Mouse (Mus musculus) spleen, adult 2 months (tissue): ENCODE measurements around the gene Nrn1l. TPM values are rescaled to one million over a fixed set of nuclear protein-coding genes. Genes with fewer than 3 reads are reported as not detected.
A peak's percentile ranks its signal among the peaks of the same experiment; 100 is the strongest.

Experiments
- DNase-seq, 2 experiments: peaks; one replicate each; pipeline versions ENCODE4 v3.0.0 to v3.0.0-alpha.2; 2012 to 2021; ENCODE audit warnings: low spot score in 2 of 2, low read depth in 1 of 2
- H3K27ac ChIP-seq: fragments of 200-500 bp; 2 replicates; pipeline ENCODE4 v1.5.1; 2012; ENCODE audit warnings: low read length, inconsistent platforms; ENCODE audit not compliant: insufficient read depth
- H3K27me3 ChIP-seq: fragments of 200-500 bp; 2 replicates; pipeline ENCODE4 v1.6.1; 2012; ENCODE audit warnings: mild to moderate bottlenecking, moderate library complexity, low read length, inconsistent platforms; ENCODE audit not compliant: control insufficient read depth, insufficient read depth
- H3K36me3 ChIP-seq: fragments of 200-500 bp; 2 replicates; pipeline ENCODE4 v1.6.1; 2012; ENCODE audit warnings: mild to moderate bottlenecking, low read length, inconsistent platforms; ENCODE audit not compliant: control insufficient read depth, insufficient read depth
- H3K4me1 ChIP-seq: fragments of 200-500 bp; 2 replicates; pipeline ENCODE4 v1.6.1; 2011; ENCODE audit warnings: inconsistent platforms; ENCODE audit not compliant: control insufficient read depth, insufficient read depth, insufficient read length
- H3K4me3 ChIP-seq: fragments of 200-500 bp; 2 replicates; pipeline ENCODE4 v1.5.1; 2011; ENCODE audit warnings: mild to moderate bottlenecking, inconsistent platforms; ENCODE audit not compliant: insufficient read depth, insufficient read length; ENCODE audit errors: extremely low read depth
- CTCF ChIP-seq: fragments of 200-500 bp; IDR thresholded peaks from 2 replicates; pipeline ENCODE4 v1.5.1; 2011; ENCODE audit warnings: mild to moderate bottlenecking, inconsistent platforms; ENCODE audit not compliant: insufficient read depth, insufficient read length, insufficient replicate concordance; ENCODE audit errors: extremely low read depth
- POLR2A ChIP-seq: fragments of 200-500 bp; IDR thresholded peaks from 2 replicates; pipeline ENCODE4 v1.6.1; 2011; ENCODE audit warnings: low read depth, low read length, inconsistent platforms
- WGBS: fragments of 180-500 bp; shearing (Covaris S2); methylation state at CpG from one replicate; pipeline ENCODE4 v1.1.7; 2018; 5-methylcytosine and 5-hydroxymethylcytosine counted together
- polyA plus RNA-seq: library from polyadenylated mRNA; depleted of rRNA; stranded (reverse); fragments of >200 nt; gene quantifications from 2 replicates; pipeline ENCODE4 v1.2.3, GENCODE M21; 2012

Gene Nrn1l
- polyA plus RNA-seq, 1 experiment = 3.0 TPM

- no peak overlapping the region for H3K4me3 ChIP-seq
- 36% methylated on average over 8 of the region's 8 CpGs for WGBS
Observed at GRCm38 (mm10) chr8:105854303-105854702, 39.1 kb upstream of the Nrn1l start.

GRCm38 (mm10) chr8:105854715-105855216 is 38.6 kb upstream of the Nrn1l start, which contains the start of gene Thap11:
TSS of gene Thap11 (plus strand) at chr8:105855132.
- no peaks in the 10 kb centered on the region for H3K27me3 ChIP-seq
- TF ChIP-seq POLR2A (peak; percentile 29; the same call in 1 of the 2 replicates), CTCF (peak; percentile 91)
- DNase-seq = peak; percentile 87 to 94
- WGBS = under 1% methylated on average over 43 of the region's 43 CpGs
- H3K4me1 ChIP-seq = peaks cover 9% of the 10 kb centered on the region; the same call in 1 of the 2 replicates
- peak within 1 kb of the TSS; percentile 88 for H3K27ac ChIP-seq
- H3K4me3 ChIP-seq = peak within 1 kb of the TSS; percentile 95
- no peaks in the 10 kb centered on the region for H3K36me3 ChIP-seq

More at GRCm38 (mm10) chr8:105854303-105854702, 39.1 kb upstream of the Nrn1l start:
- Histone ChIP-seq H3K36me3 (no peaks in the 10 kb centered on the region), H3K4me1 (peaks cover 9% of the 10 kb centered on the region; the same call in 1 of the 2 replicates), H3K27me3 (no peaks in the 10 kb centered on the region), H3K27ac (no peak overlapping the region)
- no peak for TF ChIP-seq POLR2A
- no peak for TF ChIP-seq CTCF
- DNase-seq = no peak

GRCm38 (mm10) chr8:105855248-105856167 is 37.9 kb upstream of the Nrn1l start:
- Histone ChIP-seq H3K4me3 (peak overlapping the region; percentile 95), H3K36me3 (no peaks in the 10 kb centered on the region), H3K27ac (peak overlapping the region; percentile 42), H3K4me1 (peaks cover 9% of the 10 kb centered on the region; the same call in 1 of the 2 replicates), H3K27me3 (no peaks in the 10 kb centered on the region)
- under 1% methylated on average over 71 of the region's 71 CpGs for WGBS
- DNase-seq = peak in 1 of 2 experiments; percentile 19
- no peak for TF ChIP-seq POLR2A
- no peak for TF ChIP-seq CTCF

GRCm38 (mm10) chr8:105856168-105856835 is 37.1 kb upstream of the Nrn1l start:
- DNase-seq = no peak
- Histone ChIP-seq H3K4me1 (peaks cover 12% of the 10 kb centered on the region), H3K36me3 (no peaks in the 10 kb centered on the region), H3K27ac (no peak overlapping the region), H3K4me3 (peak overlapping the region; percentile 95), H3K27me3 (no peaks in the 10 kb centered on the region)
- TF ChIP-seq CTCF = no peak
- no peak for TF ChIP-seq POLR2A
- WGBS = 34% methylated on average over 15 of the region's 15 CpGs

- H3K27me3 ChIP-seq = no peaks in the 10 kb centered on the region
- no peak overlapping the region for H3K27ac ChIP-seq
- TF ChIP-seq POLR2A (no peak), CTCF (no peak)
- no peaks in the 10 kb centered on the region for H3K36me3 ChIP-seq
- no peak overlapping the region for H3K4me3 ChIP-seq
- no peak for DNase-seq
- peaks cover 14% of the 10 kb centered on the region for H3K4me1 ChIP-seq
- 73% methylated on average over 5 of the region's 5 CpGs for WGBS
Observed at GRCm38 (mm10) chr8:105858495-105858894, 34.9 kb upstream of the Nrn1l start.

- Histone ChIP-seq H3K27ac (0 out of 2 replicates have a peak overlapping the region, but pooled peaks have one; percentile 9), H3K4me3 (no peak overlapping the region), H3K27me3 (no peaks in the 10 kb centered on the region), H3K36me3 (no peaks in the 10 kb centered on the region), H3K4me1 (peaks cover 14% of the 10 kb centered on the region)
- TF ChIP-seq POLR2A (no peak), CTCF (no peak)
- no peak for DNase-seq
- 49% methylated on average over 5 of the region's 5 CpGs for WGBS
Observed at GRCm38 (mm10) chr8:105859314-105859713, 34.1 kb upstream of the Nrn1l start.
